In genomic region chr6:39146041-39146440, GRCm38 (mm10) we compare ENCODE assay signal across 11 mouse cellular contexts. TPM values are rescaled to one million over a fixed set of nuclear protein-coding genes. Genes with fewer than 3 reads are reported as not detected.
DNase-seq lines count a peak whose midpoint lies in the region; ATAC-seq lines count a peak whose summit lies in the region.
"Had no signal": no experiment of that assay in that cellular context is flagged by ENCODE, and none has a peak within 500 bp of the region (broad histone marks: within the 10 kb centered on the region; RNA-seq: fewer than 3 reads in every experiment).

No protein-coding gene starts in this region.

- no peak overlapping the region for H3K4me3 ChIP-seq in kidney, embryonic 14.5 days (ENCODE audit: low read length)
- H3K4me3 ChIP-seq: intestine, embryonic 15.5 days had no signal

- no peak for ATAC-seq in cerebellum, adult (ENCODE audit: insufficient number of reproducible peaks, low FRiP score, low TSS enrichment)
- no peak for ATAC-seq in kidney, embryonic 14.5 days (ENCODE audit: low FRiP score, low TSS enrichment)
- ATAC-seq in erythroid progenitor cell, adult 5-6 weeks (replicated peaks; ENCODE audit: low FRiP score, poor library complexity, severe bottlenecking): no peak
- ATAC-seq: CD4-positive, CD25-positive, alpha-beta regulatory T cell, adult 4 months; intestine, embryonic 15.5 days had no signal

- no peak overlapping the region for H3K27ac ChIP-seq in kidney, embryonic 14.5 days (ENCODE audit: low read depth, low read length)
- H3K27ac ChIP-seq: intestine, embryonic 15.5 days had no signal

- WGBS in kidney, embryonic 14.5 days: 57% methylated on average over 6 of the region's 6 CpGs

- H3K9ac ChIP-seq in kidney, embryonic 14.5 days (ENCODE audit: low read depth, low read length): no peak overlapping the region
- H3K9ac ChIP-seq: intestine, embryonic 15.5 days had no signal

- peaks cover 64% of the 10 kb centered on the region for H3K36me3 ChIP-seq in kidney, embryonic 14.5 days (ENCODE audit: control insufficient read depth, insufficient read depth, low read length)

- H3K27me3 ChIP-seq in kidney, embryonic 14.5 days (ENCODE audit: control insufficient read depth, insufficient read depth, low read length): no peaks in the 10 kb centered on the region
- H3K27me3 ChIP-seq: intestine, embryonic 15.5 days had no signal

- no peaks in the 10 kb centered on the region for H3K4me1 ChIP-seq in kidney, embryonic 14.5 days (ENCODE audit: control insufficient read depth, insufficient read depth, low read length)
- H3K4me1 ChIP-seq: intestine, embryonic 15.5 days had no signal

- H3K4me2 ChIP-seq in kidney, embryonic 14.5 days (replicated peaks; ENCODE audit: low read depth, low read length): no peak overlapping the region
- H3K4me2 ChIP-seq: intestine, embryonic 15.5 days had no signal

- DNase-seq in cerebellum, postnatal 10 days: peak; percentile 9 to 32
- peak; percentile 19 for DNase-seq in kidney, postnatal 36 days
- DNase-seq in 416B (ENCODE audit: low read depth): peak; percentile 23
- peak; percentile 20 for DNase-seq in adipocyte (ENCODE audit: low spot score)
- no peak for DNase-seq in gastrocnemius, adult 8-10 months (ENCODE audit: low spot score in 2 of 2)
- DNase-seq: right cerebral cortex, postnatal 14 days had no signal

- no peaks in the 10 kb centered on the region for H3K9me3 ChIP-seq in kidney, embryonic 14.5 days (ENCODE audit: control insufficient read depth, low read length)
- H3K9me3 ChIP-seq: intestine, embryonic 15.5 days had no signal

RNA-seq across cellular contexts. Expression of gene Parp12, which starts 27.9 kb away (rescaled TPM):
- polyA plus RNA-seq in kidney, embryonic 14.5 days (2014; fragmentation: Nextera tagmentation; extraction: Ambion mirVana): 3.7 and 7.4 TPM in 2 replicates
- 1 to 10 TPM; 1.7 to 3.6 (median 2.6) TPM for total RNA-seq in gastrocnemius, adult 8-10 months (2022)
- 17.6 and 21.3 TPM in 2 replicates for total RNA-seq in erythroid progenitor cell, adult 5-6 weeks (2015; ENCODE audit: low replicate concordance)
- total RNA-seq in erythroid progenitor cell, adult 5-6 weeks (2017; ENCODE audit: low replicate concordance): 16.9 and 30.9 TPM in 2 replicates

Comparison
In these comparisons a context has a peak if more than half of its experiments do, and no peak if none do; other contexts are left out.
1. DNase-seq: peak in cerebellum, postnatal 10 days (2 of 2), kidney, postnatal 36 days (2 of 2), 416B (single experiment) and adipocyte (single experiment); none in gastrocnemius, adult 8-10 months (0 of 2).